Mouse (Mus musculus): ENCODE results near the gene Nadk. TPM values are rescaled to one million over a fixed set of nuclear protein-coding genes. Genes with fewer than 3 reads are reported as not detected.

The Nadk gene
- polyA plus RNA-seq, 1 experiment from 2014 or later: 110 TPM

- WGBS: under 1% methylated on average over 84 of the region's 84 CpGs
- DNase-seq (ENCODE audit: low spot score): peak; percentile 97
Observed at GRCm38 (mm10) chr4:155624338-155625291, 62.4 kb downstream of the Nadk start, which contains the start of gene Cdk11b. Cdk11b (plus strand) TSS chr4:155624854.

GRCm38 (mm10) chr4:155630267-155630666 lies 68.1 kb downstream of the Nadk start:
- DNase-seq (ENCODE audit: low spot score): no peak
- peaks cover 4% of the 10 kb centered on the region for H3K4me1 ChIP-seq
- H3K9me3 ChIP-seq (replicated peaks): no peaks in the 10 kb centered on the region
- WGBS: 92% methylated on average over 6 of the region's 6 CpGs
- H3K4me3 ChIP-seq: no peak overlapping the region
- H3K27ac ChIP-seq (replicated peaks): no peak overlapping the region
- H3K36me3 ChIP-seq: peaks cover 90% of the 10 kb centered on the region
- H3K27me3 ChIP-seq (ENCODE audit: low read depth, poor library complexity, severe bottlenecking): no peaks in the 10 kb centered on the region

More at GRCm38 (mm10) chr4:155624338-155625291, 62.4 kb downstream of the Nadk start, which contains the start of gene Cdk11b:
- Histone ChIP-seq H3K27ac (replicated peaks) (peak within 1 kb of the TSS; percentile 83), H3K36me3 (peaks cover 58% of the 10 kb centered on the region), H3K4me3 (peak within 1 kb of the TSS; percentile 98), H3K4me1 (peaks cover 18% of the 10 kb centered on the region), H3K27me3 (ENCODE audit: low read depth, poor library complexity, severe bottlenecking) (no peaks in the 10 kb centered on the region), H3K9me3 (replicated peaks) (no peaks in the 10 kb centered on the region)

- H3K9me3 ChIP-seq (replicated peaks): no peaks in the 10 kb centered on the region
- H3K27ac ChIP-seq (replicated peaks): no peak overlapping the region
- DNase-seq (ENCODE audit: low spot score): no peak
- H3K36me3 ChIP-seq: peaks cover 98% of the 10 kb centered on the region
- no peaks in the 10 kb centered on the region for H3K27me3 ChIP-seq (ENCODE audit: low read depth, poor library complexity, severe bottlenecking)
- H3K4me1 ChIP-seq: no peaks in the 10 kb centered on the region
- no peak overlapping the region for H3K4me3 ChIP-seq
Observed at GRCm38 (mm10) chr4:155635766-155636499, 73.8 kb downstream of the Nadk start.

Other genes starting within 250 kb of the Nadk start
- gene Prkcz, start 201.0 kb upstream of the Nadk start, polyA plus RNA-seq (2016; fragmentation: Nextera tagmentation; extraction: Ambion mirVana): 13.6 and 19.8 TPM in 2 replicates
- gene Gabrd, start 164.3 kb upstream of the Nadk start, polyA plus RNA-seq (2016; fragmentation: Nextera tagmentation; extraction: Ambion mirVana): not detected in 2 replicates
- 7.8 and 8.9 TPM in 2 replicates for gene Cfap74, start 153.2 kb upstream of the Nadk start, polyA plus RNA-seq (2016; fragmentation: Nextera tagmentation; extraction: Ambion mirVana)
- gene Tmem52, start 93.3 kb upstream of the Nadk start, polyA plus RNA-seq (2016; fragmentation: Nextera tagmentation; extraction: Ambion mirVana): 0.14 TPM in 1 of 2 replicates, not detected in the other
- 630 and 714 TPM in 2 replicates for gene Gnb1, start 71.0 kb upstream of the Nadk start, polyA plus RNA-seq (2016; fragmentation: Nextera tagmentation; extraction: Ambion mirVana)
- gene Slc35e2, start 39.0 kb downstream of the Nadk start, polyA plus RNA-seq (2016; fragmentation: Nextera tagmentation; extraction: Ambion mirVana): 11.9 and 13.4 TPM in 2 replicates
- gene Cdk11b, start 62.5 kb downstream of the Nadk start, polyA plus RNA-seq (2016; fragmentation: Nextera tagmentation; extraction: Ambion mirVana): 79.6 and 82.3 TPM in 2 replicates
- not detected in 2 replicates for gene Gm10563, start 83.0 kb downstream of the Nadk start, polyA plus RNA-seq (2016; fragmentation: Nextera tagmentation; extraction: Ambion mirVana)
- gene Mmp23, start 91.0 kb downstream of the Nadk start, polyA plus RNA-seq (2016; fragmentation: Nextera tagmentation; extraction: Ambion mirVana): 4.7 TPM in 2 replicates
- gene Mib2, start 106.8 kb downstream of the Nadk start, polyA plus RNA-seq (2016; fragmentation: Nextera tagmentation; extraction: Ambion mirVana): 22.0 and 22.5 TPM in 2 replicates
- gene Fndc10, start 132.0 kb downstream of the Nadk start, polyA plus RNA-seq (2016; fragmentation: Nextera tagmentation; extraction: Ambion mirVana): 0.98 and 1.1 TPM in 2 replicates
- 167 and 169 TPM in 2 replicates for gene Ssu72, start 142.4 kb downstream of the Nadk start, polyA plus RNA-seq (2016; fragmentation: Nextera tagmentation; extraction: Ambion mirVana)
- 0.65 and 1.2 TPM in 2 replicates for gene Tmem240, start 172.4 kb downstream of the Nadk start, polyA plus RNA-seq (2016; fragmentation: Nextera tagmentation; extraction: Ambion mirVana)
- 115 and 129 TPM in 2 replicates for gene Atad3a, start 198.7 kb downstream of the Nadk start, polyA plus RNA-seq (2016; fragmentation: Nextera tagmentation; extraction: Ambion mirVana)
- 12.2 and 13.1 TPM in 2 replicates for gene Vwa1, start 212.3 kb downstream of the Nadk start, polyA plus RNA-seq (2016; fragmentation: Nextera tagmentation; extraction: Ambion mirVana)
- 0.31 and 0.45 TPM in 2 replicates for gene Tmem88b, start 223.5 kb downstream of the Nadk start, polyA plus RNA-seq (2016; fragmentation: Nextera tagmentation; extraction: Ambion mirVana)
- gene Ankrd65, start 228.1 kb downstream of the Nadk start, polyA plus RNA-seq (2016; fragmentation: Nextera tagmentation; extraction: Ambion mirVana): not detected in 2 replicates
- gene Mrpl20, start 240.5 kb downstream of the Nadk start, polyA plus RNA-seq (2016; fragmentation: Nextera tagmentation; extraction: Ambion mirVana): 235 and 260 TPM in 2 replicates

All from midbrain, embryonic 10.5 days (tissue).